Mouse (Mus musculus) liver, embryonic 16.5 days (tissue): Measurements from ENCODE around the gene Olfr995. TPM values are rescaled to one million over a fixed set of nuclear protein-coding genes. Genes with fewer than 3 reads are reported as not detected.

Source experiments
- polyA plus RNA-seq: library from polyadenylated mRNA; unstranded; fragments of >200 nt; fragmentation: Nextera tagmentation; extraction: Ambion mirVana; gene quantifications from 2 replicates; pipeline ENCODE4 v1.2.1, GENCODE M21; 2015

Olfr995 gene
- polyA plus RNA-seq, 1 experiment from 2014 or later = not detected

Other genes with a start within 250 kb of the Olfr995 start
- gene Lrrc55, start 246.4 kb downstream of the Olfr995 start, polyA plus RNA-seq = 0.07 and 0.09 TPM in 2 replicates
- not detected in 2 replicates for gene Olfr987, start 104.3 kb downstream of the Olfr995 start, polyA plus RNA-seq
- gene Olfr988, start 80.4 kb downstream of the Olfr995 start, polyA plus RNA-seq = not detected in 2 replicates
- not detected in 2 replicates for gene Olfr992, start 34.2 kb downstream of the Olfr995 start, polyA plus RNA-seq
- not detected in 2 replicates for gene Olfr993, start 28.8 kb downstream of the Olfr995 start, polyA plus RNA-seq
- gene Olfr994, start 7.2 kb downstream of the Olfr995 start, polyA plus RNA-seq = not detected in 2 replicates
- not detected in 2 replicates for gene 4833423E24Rik, start 75.4 kb upstream of the Olfr995 start, polyA plus RNA-seq
- not detected in 2 replicates for gene Olfr996, start 135.6 kb upstream of the Olfr995 start, polyA plus RNA-seq
- gene Olfr998, start 145.3 kb upstream of the Olfr995 start, polyA plus RNA-seq = not detected in 2 replicates
- not detected in 2 replicates for gene Olfr1000, start 168.3 kb upstream of the Olfr995 start, polyA plus RNA-seq
- gene Olfr1002, start 207.1 kb upstream of the Olfr995 start, polyA plus RNA-seq = not detected in 2 replicates
- gene Olfr154, start 220.8 kb upstream of the Olfr995 start, polyA plus RNA-seq = not detected in 2 replicates
- not detected in 2 replicates for gene Olfr1006, start 235.1 kb upstream of the Olfr995 start, polyA plus RNA-seq
- not detected in 2 replicates for gene Olfr1008, start 245.8 kb upstream of the Olfr995 start, polyA plus RNA-seq